Mouse (Mus musculus): ENCODE data around the gene Eef2. TPM values are rescaled to one million over a fixed set of nuclear protein-coding genes. Genes with fewer than 3 reads are reported as not detected.
"Not testable (repeated sequence)": the region's sequence is repeated elsewhere in the genome, so short reads cannot be mapped to it uniquely, and the experiment has no call there.

Eef2 gene
- total and polyA plus RNA-seq, 3 experiments, result 1,752 to 4,660 (median 2,649) TPM

- Histone ChIP-seq H3K9me3 (replicated peaks; ENCODE audit: low read length) (peaks cover 13% of the 10 kb centered on the region), H3K79me2 (replicated peaks; ENCODE audit: control insufficient read depth, extremely low read depth, insufficient read depth, poor library complexity, severe bottlenecking) (no peaks in the 10 kb centered on the region), H3K4me3 (replicated peaks in 1 of 3; ENCODE audit: low read depth in 2 of 3, low read length in 2 of 3, poor library complexity in 1 of 3) (no peak overlapping the region), H3K27me3 (replicated peaks) (peaks cover 13% of the 10 kb centered on the region), H3K4me1 (ENCODE audit: control insufficient read depth in 1 of 2, insufficient read depth in 2 of 2) (peaks cover 0 to 6% of the 10 kb centered on the region in 2 experiments; a peak in 2 of 4 replicates), H3K9ac (ENCODE audit: insufficient read depth, low read depth) (no peak overlapping the region), H3K36me3 (replicated peaks in 1 of 2; ENCODE audit: control insufficient read depth in 1 of 2, insufficient read depth in 1 of 2, low read length in 1 of 2) (no peaks in the 10 kb centered on the region), H3K4me2 (ENCODE audit: insufficient read depth, low read depth, poor library complexity, severe bottlenecking) (no peak overlapping the region), H3K27ac (ENCODE audit: insufficient read depth, low read depth) (no peak overlapping the region)
- in situ Hi-C loops (cut with MboI; ENCODE audit: low pct_ligation_motif_present, low pct_unique_long_range_greater_than_20kb, low sequenced_read_pairs), result no loop called here
- TF ChIP-seq IRF4 (IDR thresholded peaks at IDR 0.05; ENCODE audit: low read depth, low read length) (no peak), POLR2A (IDR thresholded peaks at IDR 0.05; ENCODE audit: low read depth, low read length) (no peak), PAX5 (IDR thresholded peaks at IDR 0.05; ENCODE audit: low read length) (no peak), POLR2AphosphoS2 (IDR thresholded peaks at IDR 0.05; ENCODE audit: low read depth, low read length) (no peak), ZKSCAN1 (IDR thresholded peaks at IDR 0.05; ENCODE audit: borderline replicate concordance, low read depth, low read length) (no peak), MXI1 (IDR thresholded peaks at IDR 0.05; ENCODE audit: low read depth, low read length) (no peak), BHLHE40 (IDR thresholded peaks at IDR 0.05; ENCODE audit: low read depth, low read length) (no peak), E2F4 (IDR thresholded peaks at IDR 0.05; ENCODE audit: insufficient replicate concordance, low read depth, low read length) (no peak), UBTF (IDR thresholded peaks at IDR 0.05; ENCODE audit: low read depth, low read length) (no peak), SIN3A (IDR thresholded peaks at IDR 0.05; ENCODE audit: low read length) (no peak), RCOR1 (conservative IDR thresholded peaks at IDR 0.05; ENCODE audit: low read depth, low read length) (no peak), KAT2A (IDR thresholded peaks at IDR 0.05; ENCODE audit: insufficient replicate concordance, low read length) (no peak)
- DNase-seq (ENCODE audit: extremely low read depth), result no peak
- dilution Hi-C loops (cut with MboI; ENCODE audit: extremely low pct_ligation_motif_present, extremely low pct_unique_long_range_greater_than_20kb, low sequenced_read_pairs), result no loop called here
Observed at GRCm38 (mm10) chr10:81216260-81216659, 39.8 kb downstream of the Eef2 start.

GRCm38 (mm10) chr10:81216810-81217209 lies 40.4 kb downstream of the Eef2 start:
- Histone ChIP-seq H3K4me3 (replicated peaks in 1 of 3; ENCODE audit: low read depth in 2 of 3, low read length in 2 of 3, poor library complexity in 1 of 3) (no peak overlapping the region), H3K9me3 (replicated peaks; ENCODE audit: low read length) (peaks cover 13% of the 10 kb centered on the region), H3K9ac (ENCODE audit: insufficient read depth, low read depth) (no peak overlapping the region), H3K27me3 (replicated peaks) (peaks cover 11% of the 10 kb centered on the region), H3K79me2 (replicated peaks; ENCODE audit: control insufficient read depth, extremely low read depth, insufficient read depth, poor library complexity, severe bottlenecking) (no peaks in the 10 kb centered on the region), H3K4me2 (ENCODE audit: insufficient read depth, low read depth, poor library complexity, severe bottlenecking) (no peak overlapping the region), H3K36me3 (replicated peaks in 1 of 2; ENCODE audit: control insufficient read depth in 1 of 2, insufficient read depth in 1 of 2, low read length in 1 of 2) (no peaks in the 10 kb centered on the region), H3K27ac (ENCODE audit: insufficient read depth, low read depth) (no peak overlapping the region), H3K4me1 (ENCODE audit: control insufficient read depth in 1 of 2, insufficient read depth in 2 of 2) (peaks cover 0 to 11% of the 10 kb centered on the region in 2 experiments; a peak in 2 of 4 replicates)
- dilution Hi-C loops (cut with MboI; ENCODE audit: extremely low pct_ligation_motif_present, extremely low pct_unique_long_range_greater_than_20kb, low sequenced_read_pairs) (no loop called here), in situ Hi-C loops (cut with MboI; ENCODE audit: low pct_ligation_motif_present, low pct_unique_long_range_greater_than_20kb, low sequenced_read_pairs) (no loop called here)
- TF ChIP-seq GABPA (IDR thresholded peaks at IDR 0.05; ENCODE audit: insufficient replicate concordance, low read depth, low read length) (no peak), IRF4 (IDR thresholded peaks at IDR 0.05; ENCODE audit: low read depth, low read length) (no peak), UBTF (IDR thresholded peaks at IDR 0.05; ENCODE audit: low read depth, low read length) (no peak), CHD2 (IDR thresholded peaks at IDR 0.05; ENCODE audit: low read length) (no peak)
- DNase-seq (ENCODE audit: extremely low read depth), result no peak

GRCm38 (mm10) chr10:81217267-81217666 lies 40.8 kb downstream of the Eef2 start:
- H3K27ac ChIP-seq (ENCODE audit: insufficient read depth, low read depth); DNase-seq (ENCODE audit: extremely low read depth); dilution Hi-C loops (cut with MboI; ENCODE audit: extremely low pct_ligation_motif_present, extremely low pct_unique_long_range_greater_than_20kb, low sequenced_read_pairs); H3K4me3 ChIP-seq (replicated peaks in 1 of 3; ENCODE audit: low read depth in 2 of 3, low read length in 2 of 3, poor library complexity in 1 of 3); H3K79me2 ChIP-seq (replicated peaks; ENCODE audit: control insufficient read depth, extremely low read depth, insufficient read depth, poor library complexity, severe bottlenecking); in situ Hi-C loops (cut with MboI; ENCODE audit: low pct_ligation_motif_present, low pct_unique_long_range_greater_than_20kb, low sequenced_read_pairs); H3K4me2 ChIP-seq (ENCODE audit: insufficient read depth, low read depth, poor library complexity, severe bottlenecking); H3K36me3 ChIP-seq (replicated peaks in 1 of 2; ENCODE audit: control insufficient read depth in 1 of 2, insufficient read depth in 1 of 2, low read length in 1 of 2); H3K9ac ChIP-seq (ENCODE audit: insufficient read depth, low read depth): not testable (repeated sequence)
- Histone ChIP-seq H3K27me3 (replicated peaks) (peaks cover 11% of the 10 kb centered on the region), H3K9me3 (replicated peaks; ENCODE audit: low read length) (peaks cover 13% of the 10 kb centered on the region), H3K4me1 (ENCODE audit: control insufficient read depth in 1 of 2, insufficient read depth in 2 of 2) (peaks cover 0 to 13% of the 10 kb centered on the region in 2 experiments; a peak in 2 of 4 replicates)
- peak; percentile 38 for TF ChIP-seq SMC3 (IDR thresholded peaks at IDR 0.05; ENCODE audit: low read depth, low read length)
- TF ChIP-seq RAD21 (IDR thresholded peaks at IDR 0.05; ENCODE audit: low read depth, low read length), result peak; percentile 20
- TF ChIP-seq CTCF (conservative IDR thresholded peaks at IDR 0.05 in 1 of 2, IDR thresholded peaks at IDR 0.05 in 1 of 2; ENCODE audit: low read depth in 2 of 2, low read length in 2 of 2), result peak in 1 of 2 experiments; percentile 59; a peak in 2 of 4 replicates
